Mouse (Mus musculus) bone marrow, adult 2 months (tissue): Measurements from ENCODE around the gene Armc6. TPM values are rescaled to one million over a fixed set of nuclear protein-coding genes. Genes with fewer than 3 reads are reported as not detected.

ENCODE experiments used
- H3K27ac ChIP-seq: fragments of 200-500 bp; 2 replicates; pipeline ENCODE4 v1.5.1; 2012; ENCODE audit warnings: low read depth, mild to moderate bottlenecking, control low read depth, inconsistent platforms, low read length; ENCODE audit not compliant: control insufficient read depth, poor library complexity, insufficient read depth
- H3K4me1 ChIP-seq: fragments of 200-500 bp; 2 replicates; pipeline ENCODE4 v1.6.1; 2011; ENCODE audit warnings: low read length; ENCODE audit not compliant: control insufficient read depth, insufficient read depth
- H3K4me3 ChIP-seq: fragments of 200-500 bp; replicated peaks from 2 replicates; pipeline ENCODE3; 2011; ENCODE audit warnings: mild to moderate bottlenecking, low read depth, low read length, control low read depth; ENCODE audit not compliant: control insufficient read depth
- CTCF ChIP-seq: fragments of 200-500 bp; IDR thresholded peaks from 2 replicates; pipeline ENCODE4 v1.5.1; 2011; ENCODE audit warnings: low read length, control low read depth; ENCODE audit not compliant: control insufficient read depth, insufficient read depth
- POLR2A ChIP-seq: fragments of 200-500 bp; IDR thresholded peaks from 2 replicates; pipeline ENCODE4 v1.6.1; 2011; ENCODE audit warnings: low read depth, mild to moderate bottlenecking, control low read depth, low read length, borderline replicate concordance; ENCODE audit not compliant: control insufficient read depth
- WGBS: fragments of 180-500 bp; shearing (Covaris S2); methylation state at CpG from one replicate; pipeline ENCODE4 v1.1.7; 2018; 5-methylcytosine and 5-hydroxymethylcytosine counted together
- polyA plus RNA-seq: library from polyadenylated mRNA; stranded (reverse); fragments of >200 nt; gene quantifications from 2 replicates; pipeline ENCODE4 v1.2.4, GENCODE M21; 2011; ENCODE audit warnings: low replicate concordance; ENCODE audit not compliant: missing spikeins, insufficient read depth, insufficient read length

The Armc6 gene
- polyA plus RNA-seq, 1 experiment: 9.8 TPM

- Histone ChIP-seq H3K4me1 (no peaks in the 10 kb centered on the region; the same call in 1 of the 2 replicates), H3K4me3 (no peak overlapping the region), H3K27ac (no peak overlapping the region)
- 96% methylated on average over 4 of the region's 4 CpGs for WGBS
- TF ChIP-seq CTCF: peak; percentile 14; the same call in 1 of the 2 replicates
- TF ChIP-seq POLR2A: no peak
Measured at GRCm38 (mm10) chr8:70179082-70179481, 55.2 kb downstream of the Armc6 start.

DNA sequence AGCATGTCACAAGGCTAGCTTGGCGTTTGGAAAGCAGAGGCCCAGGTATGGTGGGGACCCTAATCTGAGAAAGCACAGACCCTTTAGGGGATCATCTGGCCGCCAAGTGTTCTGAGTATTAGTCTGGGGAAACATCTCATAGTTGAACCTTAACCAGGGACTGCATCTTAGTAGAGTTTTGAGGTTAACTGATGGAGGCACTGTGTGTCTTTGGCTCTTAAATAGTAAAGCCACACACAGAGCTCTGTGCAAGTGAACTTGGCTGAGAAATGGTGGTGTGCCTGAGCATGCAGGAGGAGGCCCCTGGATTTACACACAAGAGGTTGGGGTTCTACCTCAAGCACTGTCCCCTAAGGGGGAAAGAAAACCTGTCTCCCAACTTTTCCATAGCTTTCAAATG lies 56.0 kb downstream of the Armc6 start:
- Histone ChIP-seq H3K27ac (no peak overlapping the region), H3K4me3 (no peak overlapping the region), H3K4me1 (peaks cover 3% of the 10 kb centered on the region; the same call in 1 of the 2 replicates)
- WGBS: 84% methylated on average over 2 of the region's 2 CpGs
- no peak for TF ChIP-seq CTCF
- TF ChIP-seq POLR2A: no peak

- Histone ChIP-seq H3K4me1 (peaks cover 4% of the 10 kb centered on the region; the same call in 1 of the 2 replicates), H3K4me3 (no peak overlapping the region), H3K27ac (no peak overlapping the region)
- 74% methylated on average over 7 of the region's 7 CpGs for WGBS
- no peak for TF ChIP-seq POLR2A
- no peak for TF ChIP-seq CTCF
Measured at GRCm38 (mm10) chr8:70174079-70174478, 60.2 kb downstream of the Armc6 start.

DNA sequence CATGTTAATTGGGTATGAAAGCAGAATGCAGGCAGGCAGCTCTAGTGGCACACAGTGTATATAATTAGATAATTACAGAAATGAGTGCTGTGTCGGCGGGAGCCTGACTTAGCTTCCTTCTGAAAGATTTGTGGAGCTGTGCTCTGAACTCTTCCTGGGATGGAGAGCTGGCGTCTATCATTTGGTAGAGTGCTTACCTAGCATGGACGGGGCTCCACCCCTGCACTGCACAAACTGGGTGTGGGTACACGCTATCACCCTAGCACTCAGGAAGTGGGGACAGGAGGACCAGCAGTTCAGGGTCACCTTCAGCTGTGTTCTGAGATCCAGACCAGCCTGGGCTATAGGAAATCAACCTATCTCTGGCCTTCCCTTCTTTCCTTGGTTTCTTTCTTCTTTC lies 60.9 kb downstream of the Armc6 start:
- no peak overlapping the region for H3K4me3 ChIP-seq
- TF ChIP-seq POLR2A (no peak), CTCF (no peak)
- 55% methylated on average over 5 of the region's 5 CpGs for WGBS
- peaks cover 4% of the 10 kb centered on the region; the same call in 1 of the 2 replicates for H3K4me1 ChIP-seq
- H3K27ac ChIP-seq: no peak overlapping the region

DNA sequence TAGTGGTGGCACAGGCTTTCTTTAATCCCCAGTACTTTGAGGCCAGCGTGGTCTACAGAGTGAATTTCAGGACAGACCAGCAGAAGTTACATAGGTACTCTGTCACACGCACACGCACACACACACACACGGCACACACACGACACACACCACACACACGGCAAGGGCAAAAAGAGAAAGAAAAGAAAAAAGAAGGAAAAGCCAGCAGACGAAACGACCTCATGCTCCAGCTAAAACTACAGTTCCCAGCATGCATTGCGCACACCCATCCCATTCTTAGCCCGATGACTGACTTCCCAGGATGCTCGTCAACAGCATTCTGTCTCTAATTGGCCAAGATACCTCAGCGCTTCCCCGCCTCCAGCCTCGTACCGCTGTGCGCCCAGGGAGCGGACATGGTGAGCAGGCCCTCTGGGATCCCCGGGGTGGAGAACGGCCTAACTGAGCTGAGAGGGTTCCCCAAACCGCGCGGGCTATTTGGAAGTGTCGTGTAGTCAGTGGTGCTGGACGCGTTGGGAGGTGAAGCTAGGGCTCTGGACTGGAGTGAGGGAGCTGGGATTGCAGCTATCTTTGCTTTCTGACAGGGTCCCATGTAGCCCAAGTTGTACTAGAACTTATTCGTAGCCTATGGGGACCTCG lies 62.1 kb downstream of the Armc6 start, which contains the start of gene Tmem161a:
Tmem161a (plus strand) TSS at position 314 of the 639 bp plus-strand sequence.
- H3K27ac ChIP-seq: no peak within 1 kb of the TSS
- peaks cover 4% of the 10 kb centered on the region; the same call in 1 of the 2 replicates for H3K4me1 ChIP-seq
- 2% methylated on average over 27 of the region's 27 CpGs for WGBS

DNA sequence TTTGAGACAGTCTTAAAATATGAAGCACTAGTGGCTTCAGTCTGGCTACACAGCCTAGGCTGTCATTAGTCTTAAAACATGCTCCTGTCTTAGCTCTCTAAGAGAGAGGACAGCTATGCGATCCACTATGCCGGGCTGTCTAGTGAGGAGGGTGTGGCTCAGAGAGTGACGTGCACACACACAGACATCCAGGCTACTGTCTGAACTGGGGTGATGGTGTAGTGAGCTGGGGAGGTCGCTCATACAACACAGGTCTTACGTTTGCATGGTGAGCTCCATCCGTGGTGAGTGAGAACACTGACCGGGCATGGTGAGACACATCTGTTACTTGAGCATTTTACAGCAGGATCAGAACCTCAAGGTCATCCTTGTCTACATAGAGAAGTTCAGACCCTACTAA lies 63.0 kb downstream of the Armc6 start:
- TF ChIP-seq CTCF: no peak
- Histone ChIP-seq H3K4me3 (no peak overlapping the region), H3K27ac (no peak overlapping the region), H3K4me1 (peaks cover 4% of the 10 kb centered on the region; the same call in 1 of the 2 replicates)
- 80% methylated on average over 7 of the region's 7 CpGs for WGBS

More for the DNA sequence above, 62.1 kb downstream of the Armc6 start, which contains the start of gene Tmem161a:
- peak within 1 kb of the TSS; percentile 80 for H3K4me3 ChIP-seq
- TF ChIP-seq POLR2A (peak; percentile 83; the same call in 1 of the 2 replicates), CTCF (peak; percentile 9; the same call in 1 of the 2 replicates)

- Histone ChIP-seq H3K27ac (no peak overlapping the region), H3K4me3 (no peak overlapping the region), H3K4me1 (peaks cover 4% of the 10 kb centered on the region; the same call in 1 of the 2 replicates)
- TF ChIP-seq POLR2A (no peak), CTCF (no peak)
- 79% methylated on average over 3 of the region's 3 CpGs for WGBS
Measured at GRCm38 (mm10) chr8:70170748-70171147, 63.5 kb downstream of the Armc6 start.

Other genes with a start within 250 kb of the Armc6 start
- gene Gatad2a, start 238.1 kb downstream of the Armc6 start, polyA plus RNA-seq: 22.0 and 34.5 TPM in 2 replicates
- gene Mau2, start 191.7 kb downstream of the Armc6 start, polyA plus RNA-seq: 29.7 and 51.9 TPM in 2 replicates
- gene Sugp1, start 191.7 kb downstream of the Armc6 start, polyA plus RNA-seq: 19.1 and 26.4 TPM in 2 replicates
- gene Tm6sf2, start 161.5 kb downstream of the Armc6 start, polyA plus RNA-seq: 1.6 and 2.8 TPM in 2 replicates
- not detected in 2 replicates for gene Hapln4, start 151.0 kb downstream of the Armc6 start, polyA plus RNA-seq
- 0.13 and 0.50 TPM in 2 replicates for gene Ncan, start 113.6 kb downstream of the Armc6 start, polyA plus RNA-seq
- gene Nr2c2ap, start 103.1 kb downstream of the Armc6 start, polyA plus RNA-seq: 16.1 and 29.5 TPM in 2 replicates
- gene Rfxank, start 95.3 kb downstream of the Armc6 start, polyA plus RNA-seq: 7.0 and 14.4 TPM in 2 replicates
- 13.9 and 33.6 TPM in 2 replicates for gene Borcs8, start 95.0 kb downstream of the Armc6 start, polyA plus RNA-seq
- 1.3 and 2.7 TPM in 2 replicates for gene Mef2b, start 94.8 kb downstream of the Armc6 start, polyA plus RNA-seq
- gene Tmem161a, start 62.1 kb downstream of the Armc6 start, polyA plus RNA-seq: 10.8 and 22.0 TPM in 2 replicates
- 7.1 and 10.9 TPM in 2 replicates for gene Slc25a42, start 22.2 kb downstream of the Armc6 start, polyA plus RNA-seq
- 89.1 and 192 TPM in 2 replicates for gene Sugp2, start 240 bp downstream of the Armc6 start, polyA plus RNA-seq
- 12.1 and 25.6 TPM in 2 replicates for gene Homer3, start 48.4 kb upstream of the Armc6 start, polyA plus RNA-seq
- gene Ddx49, start 68.0 kb upstream of the Armc6 start, polyA plus RNA-seq: 32.3 and 33.4 TPM in 2 replicates
- 85.8 and 91.7 TPM in 2 replicates for gene Cope, start 68.1 kb upstream of the Armc6 start, polyA plus RNA-seq
- gene Cers1, start 81.3 kb upstream of the Armc6 start, polyA plus RNA-seq: not detected in 2 replicates
- gene Gdf1, start 95.4 kb upstream of the Armc6 start, polyA plus RNA-seq: not detected in 2 replicates
- 20.2 and 39.1 TPM in 2 replicates for gene Upf1, start 118.8 kb upstream of the Armc6 start, polyA plus RNA-seq
- gene Comp, start 139.1 kb upstream of the Armc6 start, polyA plus RNA-seq: 19.6 TPM in 1 of 2 replicates, not detected in the other
- gene Crtc1, start 205.1 kb upstream of the Armc6 start, polyA plus RNA-seq: 5.0 and 6.1 TPM in 2 replicates
- 7.1 and 11.0 TPM in 2 replicates for gene Klhl26, start 242.5 kb upstream of the Armc6 start, polyA plus RNA-seq